Mouse (Mus musculus): Measurements from ENCODE around the gene Gm6525.

Gene Gm6525

DNA sequence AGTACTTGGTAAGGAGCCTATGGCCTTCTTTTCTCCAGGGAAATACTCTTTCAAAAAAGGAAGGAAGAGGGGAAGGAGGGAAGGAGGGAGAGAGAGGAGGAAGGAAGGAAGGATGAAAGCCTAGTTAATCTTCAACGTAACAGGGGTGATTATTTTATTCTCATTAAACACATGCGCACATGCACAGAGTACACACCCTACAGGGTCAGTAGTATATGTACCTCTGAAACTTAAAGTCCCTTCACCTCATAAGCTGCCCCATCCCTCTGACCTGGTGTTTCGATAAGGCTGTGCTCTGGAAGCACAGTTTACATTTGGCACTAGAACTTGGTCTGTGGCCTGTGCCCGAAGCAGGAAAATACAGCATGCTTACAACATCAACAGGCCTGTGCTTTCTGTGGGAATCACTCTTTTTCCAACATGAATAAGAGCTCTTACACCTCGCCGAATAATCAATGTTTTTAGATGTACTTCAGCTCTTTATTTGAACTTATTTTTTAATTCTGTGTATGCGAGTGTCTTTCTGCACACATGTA, 37.5 kb downstream of the Gm6525 start:
- DNase-seq (ENCODE audit: low spot score in 2 of 2): no peak

DNA sequence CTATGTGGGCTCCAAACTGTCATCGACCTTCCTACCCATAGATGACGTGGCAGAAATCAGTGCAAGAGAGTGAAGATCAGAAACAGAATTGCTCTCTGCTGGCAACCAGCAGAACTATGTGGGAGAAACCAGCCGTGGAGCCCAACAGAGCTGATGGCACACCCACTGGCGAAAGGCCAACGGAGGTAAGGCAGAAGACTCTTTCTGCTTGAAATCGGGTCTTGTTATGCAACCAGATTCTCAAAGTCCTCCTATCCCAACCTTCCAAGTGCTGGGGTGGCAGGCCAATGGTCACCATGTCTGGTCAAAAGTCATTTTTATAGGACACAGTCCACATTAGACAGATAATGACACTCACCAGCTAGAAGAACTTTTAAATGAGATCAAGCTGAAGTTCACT, 40.6 kb downstream of the Gm6525 start:
- DNase-seq (ENCODE audit: low spot score in 2 of 2): peak; percentile 74 to 75

GRCm38 (mm10) chr3:84215253-84215652, 41.3 kb downstream of the Gm6525 start:
- peak in 1 of 2 experiments; percentile 54 for DNase-seq (ENCODE audit: low spot score in 2 of 2)

DNA sequence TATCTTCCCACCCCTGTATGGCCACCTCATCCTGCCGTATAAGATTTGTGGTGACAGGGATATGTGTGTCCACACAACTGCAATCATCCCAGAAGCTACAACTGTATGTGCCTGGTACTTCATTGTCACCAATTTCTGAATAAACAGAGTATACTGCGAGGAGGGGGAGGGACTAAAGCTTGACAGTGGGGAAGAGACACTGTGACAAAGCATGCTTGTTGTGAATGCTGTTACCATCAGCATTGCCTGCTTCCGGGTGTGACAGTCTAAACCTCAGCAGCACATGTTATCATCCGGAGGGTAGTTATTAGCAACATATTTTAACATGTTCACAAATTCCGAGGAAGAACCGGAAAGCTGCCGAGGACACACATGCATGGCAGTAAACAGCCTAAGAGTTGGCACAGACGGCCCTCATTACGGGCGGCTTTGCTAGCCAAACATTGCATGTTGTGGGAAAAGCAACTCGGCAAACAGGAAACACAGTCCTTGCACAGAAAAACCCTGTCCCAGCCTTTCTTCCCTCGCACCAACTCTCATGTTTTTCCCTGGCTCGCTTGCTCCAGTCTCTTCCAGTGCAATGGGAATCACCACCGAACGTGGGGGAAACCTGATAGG, 41.9 kb downstream of the Gm6525 start:
- peak in 1 of 2 experiments; percentile 46 for DNase-seq (ENCODE audit: low spot score in 2 of 2)

DNA sequence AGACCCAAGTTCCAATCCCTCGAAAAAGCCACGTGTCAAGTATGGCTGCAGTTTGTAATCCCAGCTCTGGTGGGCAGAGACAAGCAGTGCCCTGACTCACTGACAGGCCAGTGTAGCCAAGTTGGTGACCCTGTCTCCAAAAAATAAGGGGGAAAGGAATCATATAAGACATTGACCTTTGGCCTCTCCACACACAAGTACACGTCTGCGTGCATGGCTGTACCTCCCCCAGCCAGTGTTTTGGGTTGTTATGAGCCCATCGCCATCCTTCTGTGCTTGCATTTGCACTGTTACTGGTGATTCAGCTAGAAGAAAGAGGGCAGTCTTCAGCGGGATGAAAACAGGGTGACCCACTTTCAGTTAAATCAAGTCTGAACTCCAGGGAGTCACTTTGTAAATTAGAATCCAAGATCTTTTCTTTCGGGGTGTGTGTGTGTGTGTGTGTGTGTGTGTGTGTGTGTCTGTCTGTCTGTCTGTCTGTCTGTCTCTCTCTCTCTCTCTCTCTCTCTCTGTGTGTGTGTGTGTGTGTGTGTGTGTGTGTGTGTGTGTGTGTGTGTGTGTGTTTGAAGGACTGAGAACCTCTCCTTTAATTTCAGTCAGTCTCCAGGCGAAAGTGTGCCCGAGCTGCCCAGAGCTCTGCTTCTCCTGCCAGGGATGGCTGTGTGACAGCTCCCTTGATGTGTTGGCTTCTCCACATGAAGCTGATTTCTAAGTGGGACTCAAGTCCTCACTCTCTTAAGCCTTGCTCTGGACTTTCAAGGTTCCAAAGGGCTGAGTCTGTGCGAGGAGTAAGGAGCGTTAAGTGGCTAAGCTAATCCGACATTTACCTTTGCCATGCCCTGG, 43.4 kb downstream of the Gm6525 start:
- DNase-seq (ENCODE audit: low spot score in 2 of 2): peak in 1 of 2 experiments; percentile 35

- no peak for DNase-seq (ENCODE audit: low spot score in 2 of 2)
These were observed 44.1 kb downstream of the Gm6525 start for GRCm38 (mm10) chr3:84217961-84218351.

GRCm38 (mm10) chr3:84218498-84218897, 44.6 kb downstream of the Gm6525 start:
- DNase-seq (ENCODE audit: low spot score in 2 of 2): no peak

- DNase-seq (ENCODE audit: low spot score in 2 of 2): no peak
These were observed 45.3 kb downstream of the Gm6525 start for GRCm38 (mm10) chr3:84219166-84219710.

DNA sequence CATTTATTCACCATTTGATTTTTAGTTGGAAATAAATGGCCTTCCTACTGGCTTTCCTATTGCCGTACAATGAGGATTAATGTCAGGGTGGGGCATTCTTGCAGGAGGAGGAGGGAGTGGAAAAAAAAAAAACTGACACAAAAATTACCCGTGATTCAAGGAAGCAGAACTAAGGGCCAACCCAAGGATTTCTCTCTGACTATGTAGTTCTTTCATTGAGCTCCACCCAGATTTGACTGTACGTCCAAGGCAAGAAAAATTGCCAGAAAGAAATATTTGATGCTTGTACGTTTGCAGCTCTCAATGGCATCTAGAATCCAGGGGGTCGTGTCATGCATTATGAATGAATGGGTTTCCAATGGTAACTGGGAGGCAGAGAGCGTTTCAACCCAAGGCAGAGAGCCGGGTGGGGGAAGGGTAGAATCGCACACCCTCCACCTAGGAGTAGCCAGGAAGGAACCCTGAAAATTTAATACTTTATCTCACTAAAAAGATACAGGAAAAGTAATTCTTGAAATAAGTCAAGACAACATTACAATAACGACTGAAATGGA, 45.9 kb downstream of the Gm6525 start:
- DNase-seq (ENCODE audit: low spot score in 2 of 2): peak; percentile 39 to 53

DNA sequence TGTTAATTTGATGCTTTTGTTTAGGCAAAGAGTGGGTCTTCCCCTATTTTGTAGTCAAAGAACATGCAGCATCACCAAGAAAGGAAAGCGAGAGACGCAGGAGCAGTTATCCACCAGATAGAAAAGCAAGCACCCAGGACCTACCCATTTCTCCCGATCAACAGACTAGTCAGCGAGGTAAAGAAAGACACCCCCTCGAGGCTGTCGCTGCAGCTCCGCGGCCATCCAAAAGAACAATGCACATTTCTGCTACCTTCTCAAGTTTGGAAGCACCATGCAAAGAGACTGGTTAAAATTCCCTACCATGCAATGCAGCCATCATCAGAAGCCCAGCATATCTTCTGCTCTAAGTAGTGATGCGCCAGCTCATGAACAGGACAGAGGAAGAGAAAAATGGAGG, 46.4 kb downstream of the Gm6525 start:
- no peak for DNase-seq (ENCODE audit: low spot score in 2 of 2)

DNA sequence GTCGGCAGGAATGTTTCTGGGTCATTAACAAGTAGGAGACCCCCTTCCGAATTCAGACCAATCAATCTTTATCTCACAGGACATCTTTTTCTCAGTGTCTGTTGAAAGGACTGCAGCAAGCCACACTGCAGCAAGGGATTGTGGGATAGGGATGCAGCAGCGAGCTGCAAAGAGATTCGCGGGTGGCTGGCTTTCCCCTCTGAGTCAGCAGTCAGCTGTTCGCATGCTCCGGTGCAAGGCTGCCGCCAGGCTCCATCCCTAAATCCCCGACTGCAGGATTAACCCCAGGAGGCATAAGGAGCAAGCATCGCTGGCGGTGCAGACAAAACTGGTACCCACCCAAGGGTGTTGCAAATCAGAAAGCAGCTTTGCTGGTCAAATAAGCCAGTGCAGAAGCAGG, 46.8 kb downstream of the Gm6525 start:
- DNase-seq (ENCODE audit: low spot score in 2 of 2): peak; percentile 81

Data from right cerebral cortex, adult 2 months (tissue).